Mouse (Mus musculus) kidney, postnatal 36 days (tissue): ENCODE data around the gene N4bp1.

Source experiments
- DNase-seq, 2 experiments: peaks; one replicate each; pipeline ENCODE4 v3.0.0; 2021 to 2022; ENCODE audit warnings: mixed read lengths in 2 of 2

Gene N4bp1

GRCm38 (mm10) chr8:86820186-86820755 lies 64.8 kb downstream of the N4bp1 start:
- no peak for DNase-seq

GRCm38 (mm10) chr8:86819426-86819825 lies 65.6 kb downstream of the N4bp1 start:
- no peak for DNase-seq

- no peak for DNase-seq
These were observed 75.8 kb downstream of the N4bp1 start for GRCm38 (mm10) chr8:86808990-86809960.

- DNase-seq: peak; percentile 34 to 51
These were observed 76.8 kb downstream of the N4bp1 start for GRCm38 (mm10) chr8:86808239-86808638.

- peak; percentile 19 to 24 for DNase-seq
These were observed 83.1 kb downstream of the N4bp1 start for GRCm38 (mm10) chr8:86801988-86802387.

GRCm38 (mm10) chr8:86800966-86801365 lies 84.1 kb downstream of the N4bp1 start:
- peak in 1 of 2 experiments; percentile 16 for DNase-seq

- no peak for DNase-seq
These were observed 86.9 kb downstream of the N4bp1 start for GRCm38 (mm10) chr8:86798141-86798540.

GRCm38 (mm10) chr8:86797705-86798104 lies 87.4 kb downstream of the N4bp1 start:
- no peak for DNase-seq

- no peak for DNase-seq
These were observed 90.3 kb downstream of the N4bp1 start for GRCm38 (mm10) chr8:86794716-86795115.

GRCm38 (mm10) chr8:86791542-86791941 lies 93.5 kb downstream of the N4bp1 start:
- DNase-seq: peak; percentile 25 to 44

- DNase-seq: no peak
These were observed 95.5 kb downstream of the N4bp1 start for GRCm38 (mm10) chr8:86789576-86789975.

- peak; percentile 43 to 55 for DNase-seq
These were observed 97.1 kb downstream of the N4bp1 start for GRCm38 (mm10) chr8:86787891-86788420.

GRCm38 (mm10) chr8:86786498-86786897 lies 98.6 kb downstream of the N4bp1 start:
- peak; percentile 47 to 51 for DNase-seq

- no peak for DNase-seq
These were observed 104.0 kb downstream of the N4bp1 start for GRCm38 (mm10) chr8:86781094-86781493.

- DNase-seq: no peak
These were observed 105.9 kb downstream of the N4bp1 start for GRCm38 (mm10) chr8:86779207-86779606.

GRCm38 (mm10) chr8:86769945-86770715 lies 114.9 kb downstream of the N4bp1 start:
- peak; percentile 60 to 81 for DNase-seq

GRCm38 (mm10) chr8:86768499-86768898 lies 116.6 kb downstream of the N4bp1 start:
- DNase-seq: peak in 1 of 2 experiments; percentile 39

GRCm38 (mm10) chr8:86766548-86767211 lies 118.4 kb downstream of the N4bp1 start:
- peak; percentile 56 to 59 for DNase-seq

GRCm38 (mm10) chr8:86765669-86766068 lies 119.4 kb downstream of the N4bp1 start:
- no peak for DNase-seq

- DNase-seq: no peak
These were observed 119.9 kb downstream of the N4bp1 start for GRCm38 (mm10) chr8:86765155-86765554.

GRCm38 (mm10) chr8:86762806-86763205 lies 122.3 kb downstream of the N4bp1 start:
- no peak for DNase-seq

GRCm38 (mm10) chr8:86760746-86761145 lies 124.3 kb downstream of the N4bp1 start:
- DNase-seq: peak in 1 of 2 experiments; percentile 13
